Mouse (Mus musculus) frontal cortex, adult (tissue): Measurements from ENCODE around the gene Car9.

Source experiments
- ATAC-seq: cut with Nextera tagmentation; 2 replicates; pipeline ENCODE4 v1.9.2; 2017; ENCODE audit warnings: mild to moderate bottlenecking, moderate library complexity, mixed read lengths; ENCODE audit not compliant: low TSS enrichment

Car9 gene

GRCm38 (mm10) chr4:43562769-43563600 lies 56.2 kb downstream of the Car9 start:
- peak; percentile 17 for ATAC-seq
